Mouse (Mus musculus) hindlimb bud, embryonic 11.5 days (tissue): ENCODE results near the gene Mrpl38.
"Not testable (repeated sequence)": the region's sequence is repeated elsewhere in the genome, so short reads cannot be mapped to it uniquely, and the experiment has no call there.

Experiments used
- DNase-seq: peaks from one replicate; pipeline ENCODE4 v3.0.0-alpha.2; 2012; ENCODE audit warnings: low read depth, low spot score; ENCODE audit errors: extremely low spot score

Mrpl38 gene

GRCm38 (mm10) chr11:116145481-116146293, 7.0 kb upstream of the Mrpl38 start:
- DNase-seq = no peak

GRCm38 (mm10) chr11:116143468-116143867, 4.8 kb upstream of the Mrpl38 start:
- DNase-seq = no peak

- DNase-seq = no peak
These were observed 3.7 kb upstream of the Mrpl38 start for GRCm38 (mm10) chr11:116142211-116142991.

GRCm38 (mm10) chr11:116138096-116138467, 586 bp downstream of the Mrpl38 start:
- DNase-seq = no peak

- DNase-seq = no peak
These were observed 4.5 kb downstream of the Mrpl38 start for GRCm38 (mm10) chr11:116134171-116134570.

GRCm38 (mm10) chr11:116133497-116133896, 5.2 kb downstream of the Mrpl38 start:
- no peak for DNase-seq

GRCm38 (mm10) chr11:116132366-116133333, 6.0 kb downstream of the Mrpl38 start:
- no peak for DNase-seq

GRCm38 (mm10) chr11:116131349-116132170, 7.1 kb downstream of the Mrpl38 start:
- DNase-seq = no peak

GRCm38 (mm10) chr11:116130488-116131205, 8.0 kb downstream of the Mrpl38 start, which contains the start of gene Trim65:
Gene Trim65, minus strand, starts transcription at chr11:116131128.
- DNase-seq = no peak

GRCm38 (mm10) chr11:116129993-116130487, 8.6 kb downstream of the Mrpl38 start:
- DNase-seq = no peak

GRCm38 (mm10) chr11:116129091-116129790, 9.4 kb downstream of the Mrpl38 start:
- no peak for DNase-seq

GRCm38 (mm10) chr11:116127986-116128385, 10.7 kb downstream of the Mrpl38 start:
- DNase-seq = no peak

GRCm38 (mm10) chr11:116127156-116127980, 11.3 kb downstream of the Mrpl38 start, which contains the start of gene Trim47:
Gene Trim47, minus strand, starts transcription at chr11:116127210.
- no peak for DNase-seq

- DNase-seq = no peak
These were observed 12.4 kb downstream of the Mrpl38 start for GRCm38 (mm10) chr11:116126261-116126660.

- not testable (repeated sequence) for DNase-seq
These were observed 16.9 kb downstream of the Mrpl38 start for GRCm38 (mm10) chr11:116121731-116122245.

GRCm38 (mm10) chr11:116117819-116118218, 20.8 kb downstream of the Mrpl38 start:
- no peak for DNase-seq

GRCm38 (mm10) chr11:116117241-116117640, 21.4 kb downstream of the Mrpl38 start:
- DNase-seq = no peak
